Mouse (Mus musculus) neural tube, embryonic 13.5 days (tissue): ENCODE results near the gene Skp2. TPM values are rescaled to one million over a fixed set of nuclear protein-coding genes. Genes with fewer than 3 reads are reported as not detected.

ENCODE experiments used
- ATAC-seq: fragments of 200-750 bp; cut with Nextera tagmentation; 2 replicates; pipeline ENCODE4 v1.8.0; 2017; ENCODE audit warnings: low read depth, mild to moderate bottlenecking, moderate TSS enrichment, moderate library complexity
- H3K27ac ChIP-seq: fragments of 300-500 bp; sonication (generic); replicated peaks from 2 replicates; pipeline ENCODE4 v1.5.1; 2015; ENCODE audit warnings: moderate library complexity, mild to moderate bottlenecking, inconsistent platforms
- H3K27me3 ChIP-seq: fragments of 300-500 bp; sonication (generic); 2 replicates; pipeline ENCODE4 v1.6.1; 2015; ENCODE audit warnings: mild to moderate bottlenecking, inconsistent platforms
- H3K36me3 ChIP-seq: fragments of 300-500 bp; sonication (generic); 2 replicates; pipeline ENCODE4 v1.6.1; 2015; ENCODE audit warnings: mild to moderate bottlenecking, inconsistent platforms
- H3K4me1 ChIP-seq: fragments of 300-500 bp; sonication (generic); replicated peaks from 2 replicates; pipeline ENCODE4 v1.6.1; 2015; ENCODE audit warnings: inconsistent platforms
- H3K4me2 ChIP-seq: fragments of 300-500 bp; sonication (generic); 2 replicates; pipeline ENCODE4 v1.6.1; 2015; ENCODE audit warnings: inconsistent platforms, mild to moderate bottlenecking, moderate library complexity
- H3K4me3 ChIP-seq: fragments of 300-500 bp; sonication (generic); 2 replicates; pipeline ENCODE4 v1.5.1; 2015; ENCODE audit warnings: mild to moderate bottlenecking, inconsistent platforms
- H3K9ac ChIP-seq: fragments of 300-500 bp; sonication (generic); 2 replicates; pipeline ENCODE4 v1.6.1; 2015; ENCODE audit warnings: moderate library complexity, mild to moderate bottlenecking, inconsistent platforms
- H3K9me3 ChIP-seq: fragments of 300-500 bp; sonication (generic); 2 replicates; pipeline ENCODE4 v1.6.1; 2016; ENCODE audit warnings: inconsistent platforms
- WGBS: fragments of 180-500 bp; shearing (Covaris S2); methylation state at CpG from one replicate; pipeline ENCODE4 v1.1.7; 2015; 5-methylcytosine and 5-hydroxymethylcytosine counted together
- polyA plus RNA-seq: library from polyadenylated mRNA; unstranded; fragments of >200 nt; fragmentation: Nextera tagmentation; extraction: Ambion mirVana; gene quantifications from 2 replicates; pipeline ENCODE4 v1.2.1, GENCODE M21; 2015

Skp2 gene
- polyA plus RNA-seq, 1 experiment from 2014 or later, result 22.4 TPM

DNA sequence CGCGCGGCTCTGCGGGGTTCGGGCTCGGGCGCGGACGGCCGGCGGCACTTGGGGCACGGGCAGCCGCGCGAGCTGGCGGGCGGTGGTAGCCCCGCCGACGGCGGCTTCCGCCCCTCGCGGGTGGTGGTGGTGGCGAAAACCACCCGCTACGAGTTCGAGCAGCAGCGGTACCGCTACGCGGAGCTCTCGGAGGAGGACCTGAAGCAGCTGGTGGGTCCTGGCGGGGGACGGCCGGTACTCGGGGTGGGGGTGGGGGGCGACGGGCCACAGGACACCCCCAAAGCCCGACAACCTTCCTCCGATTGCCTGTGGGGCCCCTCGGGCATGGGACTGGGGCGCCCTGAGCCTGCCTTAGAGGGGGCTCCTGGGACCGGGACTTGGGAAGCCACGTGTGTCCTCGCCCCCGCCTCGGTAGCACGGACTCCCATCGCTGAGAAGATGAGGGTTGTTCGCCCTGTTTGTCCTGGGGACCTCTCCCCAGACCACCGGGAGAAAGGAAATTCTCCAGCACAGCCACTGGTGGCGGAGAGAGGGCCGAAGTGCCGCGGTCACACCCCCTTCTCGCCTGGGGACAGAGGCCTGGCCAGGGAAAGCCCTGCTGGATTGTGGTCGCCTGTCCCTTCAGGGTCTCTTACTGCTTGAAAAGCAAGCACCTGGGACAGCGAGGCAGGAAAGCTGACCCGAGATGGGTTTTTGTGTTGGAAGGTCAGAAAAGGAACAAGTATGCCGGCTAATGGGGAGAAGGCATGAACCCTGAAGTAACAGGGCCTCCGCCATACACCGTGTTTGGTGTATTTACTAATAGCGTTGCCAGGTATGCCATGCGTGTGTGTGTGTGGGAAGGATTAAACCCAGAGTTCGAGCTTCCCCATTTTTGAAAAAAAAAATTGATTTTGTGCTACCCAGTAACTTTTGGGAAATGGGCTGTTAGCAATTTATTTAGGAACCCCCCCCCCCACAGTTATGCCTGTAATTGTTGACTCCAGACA lies 83.4 kb downstream of the Skp2 start:
- Histone ChIP-seq H3K36me3 (no peaks in the 10 kb centered on the region), H3K4me1 (peaks cover 43% of the 10 kb centered on the region), H3K27me3 (no peaks in the 10 kb centered on the region), H3K9ac (peak overlapping the region; percentile 91), H3K4me3 (peak overlapping the region; percentile 92), H3K4me2 (peak overlapping the region; percentile 66), H3K9me3 (no peaks in the 10 kb centered on the region), H3K27ac (peak overlapping the region; percentile 92)
- peak; percentile 68 for ATAC-seq
- 1% methylated on average over 62 of the region's 66 CpGs for WGBS

DNA sequence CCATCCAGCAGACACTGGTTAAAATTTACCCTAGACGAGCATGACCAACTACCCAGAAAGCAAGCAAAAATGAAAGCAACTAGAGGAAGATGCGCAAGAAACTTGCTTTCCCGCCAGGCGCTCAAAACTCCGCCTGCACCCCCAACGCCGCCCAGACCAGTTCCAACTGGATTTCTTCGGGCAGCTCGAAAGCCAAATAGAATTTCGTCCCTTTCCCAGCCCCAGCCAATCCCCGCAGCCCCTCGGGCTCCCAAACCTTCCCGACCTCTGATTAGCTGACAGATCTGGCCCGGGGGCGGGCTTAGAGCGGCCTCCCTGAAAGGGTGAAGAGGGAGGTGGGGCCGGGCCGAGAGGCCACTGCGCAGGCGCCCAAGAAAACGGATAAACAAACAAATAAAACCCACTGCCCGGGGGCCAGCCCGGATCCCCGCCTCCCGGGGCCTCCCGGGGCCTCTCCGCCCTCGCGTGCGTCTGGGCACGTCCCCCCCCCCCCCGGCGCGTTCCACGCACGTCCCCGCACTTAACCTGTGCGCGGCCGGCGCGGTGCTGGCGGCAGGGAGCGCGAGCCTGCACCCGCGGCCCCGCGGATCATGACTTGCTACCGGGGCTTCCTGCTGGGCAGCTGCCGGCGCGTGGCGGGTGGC lies 84.2 kb downstream of the Skp2 start, which contains the start of gene Nadk2:
TSS of gene Nadk2 (plus strand) at position 349 of the 644 bp plus-strand sequence.
- under 1% methylated on average over 28 of the region's 54 CpGs for WGBS
- H3K9ac ChIP-seq, result peak within 1 kb of the TSS; percentile 91
- H3K27ac ChIP-seq, result peak within 1 kb of the TSS; percentile 92
- H3K4me1 ChIP-seq, result peaks cover 43% of the 10 kb centered on the region
- H3K36me3 ChIP-seq, result no peaks in the 10 kb centered on the region
- ATAC-seq, result peak; percentile 99
- H3K27me3 ChIP-seq, result no peaks in the 10 kb centered on the region
- H3K4me2 ChIP-seq, result peak within 1 kb of the TSS; percentile 72
- no peaks in the 10 kb centered on the region for H3K9me3 ChIP-seq
- peak within 1 kb of the TSS; percentile 92 for H3K4me3 ChIP-seq

GRCm38 (mm10) chr15:9070353-9070752 lies 84.9 kb downstream of the Skp2 start:
- 3% methylated on average over 3 of the region's 3 CpGs for WGBS
- Histone ChIP-seq H3K36me3 (no peaks in the 10 kb centered on the region), H3K27me3 (no peaks in the 10 kb centered on the region), H3K9ac (peak overlapping the region; percentile 91), H3K4me3 (peak overlapping the region; percentile 92), H3K27ac (peak overlapping the region; percentile 92), H3K4me2 (peak overlapping the region; percentile 72), H3K9me3 (no peaks in the 10 kb centered on the region), H3K4me1 (peaks cover 39% of the 10 kb centered on the region)
- peak; percentile 16 for ATAC-seq

- Histone ChIP-seq H3K27ac (no peak overlapping the region), H3K27me3 (no peaks in the 10 kb centered on the region), H3K4me1 (peaks cover 26% of the 10 kb centered on the region), H3K36me3 (no peaks in the 10 kb centered on the region), H3K4me2 (no peak overlapping the region), H3K9me3 (no peaks in the 10 kb centered on the region), H3K4me3 (no peak overlapping the region), H3K9ac (no peak overlapping the region)
- ATAC-seq, result no peak
- WGBS, result 91% methylated on average over 4 of the region's 4 CpGs
Observed at GRCm38 (mm10) chr15:9068881-9069280, 86.3 kb downstream of the Skp2 start.

Other genes with a start within 250 kb of the Skp2 start
- 7.6 and 7.9 TPM in 2 replicates for gene Ranbp3l, start 187.5 kb downstream of the Skp2 start, polyA plus RNA-seq
- 28.4 and 34.4 TPM in 2 replicates for gene Nadk2, start 84.2 kb downstream of the Skp2 start, polyA plus RNA-seq
- 3.2 and 4.4 TPM in 2 replicates for gene Lmbrd2, start 14.9 kb downstream of the Skp2 start, polyA plus RNA-seq
- not detected in 2 replicates for gene Ugt3a1, start 121.5 kb upstream of the Skp2 start, polyA plus RNA-seq
- not detected in 2 replicates for gene Ugt3a2, start 180.1 kb upstream of the Skp2 start, polyA plus RNA-seq